Mouse (Mus musculus): ENCODE measurements at regions not wholly inside any gene's neighbourhood (a gene's known extent, or its start where the extent isn't known, plus 50 kb on each side); places are given as distances from the start of the nearest gene placed in this dataset.

- intact Hi-C loops (cut with DNase I): no loop called here
- no peak for DNase-seq (ENCODE audit: low spot score in 2 of 2)
Observed at GRCm38 (mm10) chr12:32768744-32769535, 50.4 kb upstream of the Nampt start.

Measured in left cerebral cortex, postnatal 14 days (tissue).